Mouse (Mus musculus) intestine, embryonic 14.5 days (tissue): ENCODE results near the gene Snrnp48. TPM values are rescaled to one million over a fixed set of nuclear protein-coding genes. Genes with fewer than 3 reads are reported as not detected.

Experiments
- ATAC-seq: fragments of 200-750 bp; cut with Nextera tagmentation; replicated peaks from 2 replicates; pipeline ENCODE4 v1.8.0; 2017; ENCODE audit warnings: low read depth, moderate number of reproducible peaks, moderate TSS enrichment, moderate library complexity; ENCODE audit not compliant: low FRiP score, low TSS enrichment
- DNase-seq: peaks from one replicate; pipeline ENCODE4 v3.0.0-alpha.2; 2018; ENCODE audit warnings: low spot score
- H3K27ac ChIP-seq: fragments of 300-500 bp; sonication (generic); 2 replicates; pipeline ENCODE4 v1.5.1; 2014; ENCODE audit warnings: low read depth, mild to moderate bottlenecking, control low read depth
- H3K27me3 ChIP-seq: fragments of 300-500 bp; sonication (generic); replicated peaks from 2 replicates; pipeline ENCODE4 v1.6.1; 2014; ENCODE audit warnings: low read length, control low read depth; ENCODE audit not compliant: control insufficient read depth, insufficient read depth
- H3K36me3 ChIP-seq: fragments of 300-500 bp; sonication (generic); 2 replicates; pipeline ENCODE4 v1.6.1; 2014; ENCODE audit warnings: low read length, control low read depth; ENCODE audit not compliant: control insufficient read depth, insufficient read depth
- H3K4me1 ChIP-seq: fragments of 300-500 bp; sonication (generic); replicated peaks from 2 replicates; pipeline ENCODE4 v1.6.1; 2014; ENCODE audit warnings: low read length, control low read depth, mixed read lengths; ENCODE audit not compliant: control insufficient read depth, insufficient read depth
- H3K4me2 ChIP-seq: fragments of 300-500 bp; sonication (generic); 2 replicates; pipeline ENCODE4 v1.6.1; 2014; ENCODE audit warnings: low read length
- H3K4me3 ChIP-seq: fragments of 300-500 bp; sonication (generic); 2 replicates; pipeline ENCODE4 v1.5.1; 2014; ENCODE audit warnings: low read depth, low read length, control low read depth, mixed read lengths
- H3K9ac ChIP-seq: fragments of 300-500 bp; sonication (generic); 2 replicates; pipeline ENCODE4 v1.6.1; 2014; ENCODE audit warnings: mild to moderate bottlenecking, low read length
- H3K9me3 ChIP-seq: fragments of 300-500 bp; sonication (generic); 2 replicates; pipeline ENCODE4 v1.6.1; 2016; ENCODE audit warnings: low read length, control low read depth; ENCODE audit not compliant: control insufficient read depth
- WGBS: fragments of 180-500 bp; shearing (Covaris S2); extraction: QIAGEN DNeasy Blood & Tissue Kit; methylation state at CpG from one replicate; pipeline ENCODE4 v1.1.7; 2014; 5-methylcytosine and 5-hydroxymethylcytosine counted together
- polyA plus RNA-seq: library from polyadenylated mRNA; unstranded; fragments of >200 nt; fragmentation: Nextera tagmentation; extraction: Ambion mirVana; gene quantifications from 2 replicates; pipeline ENCODE4 v1.2.1, GENCODE M21; 2014

The Snrnp48 gene
- polyA plus RNA-seq, 1 experiment from 2014 or later = 42.1 TPM

DNA sequence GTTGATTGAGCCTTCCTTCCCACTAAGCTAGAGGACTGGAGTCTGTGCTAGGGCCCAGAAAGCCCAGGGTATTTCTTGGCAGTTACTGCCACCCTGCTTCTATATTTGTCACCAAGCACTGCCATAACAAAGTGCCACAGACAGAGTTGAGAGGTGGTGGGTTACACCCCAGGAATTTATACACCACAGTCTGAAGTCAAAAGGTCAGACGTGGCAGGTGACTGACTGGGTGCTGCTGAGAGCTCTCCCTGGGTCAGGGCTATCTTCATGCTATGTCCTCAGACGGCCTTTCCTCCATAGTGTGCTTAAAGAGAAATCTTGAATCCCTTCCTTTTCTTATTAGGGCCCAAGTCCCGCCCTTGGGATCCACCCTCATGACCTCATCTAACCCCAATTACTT is 67.9 kb downstream of the Snrnp48 start:
- WGBS = 71% methylated on average over 3 of the region's 3 CpGs
- no peak for ATAC-seq
- no peak for DNase-seq

More for the DNA sequence above, 67.9 kb downstream of the Snrnp48 start:
- no peaks in the 10 kb centered on the region for H3K36me3 ChIP-seq
- H3K4me1 ChIP-seq = no peaks in the 10 kb centered on the region
- no peak overlapping the region for H3K27ac ChIP-seq
- H3K27me3 ChIP-seq = no peaks in the 10 kb centered on the region
- no peaks in the 10 kb centered on the region for H3K9me3 ChIP-seq
- H3K4me3 ChIP-seq = no peak overlapping the region
- H3K4me2 ChIP-seq = no peak overlapping the region
- H3K9ac ChIP-seq = no peak overlapping the region

Other genes with a start within 250 kb of the Snrnp48 start
- 121 and 124 TPM in 2 replicates for gene Ssr1, start 210.7 kb upstream of the Snrnp48 start, polyA plus RNA-seq
- 47.7 and 53.7 TPM in 2 replicates for gene Riok1, start 167.9 kb upstream of the Snrnp48 start, polyA plus RNA-seq
- 1.1 and 1.3 TPM in 2 replicates for gene Cage1, start 167.9 kb upstream of the Snrnp48 start, polyA plus RNA-seq
- gene Dsp, start 53.6 kb upstream of the Snrnp48 start, polyA plus RNA-seq = 12.8 and 13.2 TPM in 2 replicates
- gene Bmp6, start 140.2 kb downstream of the Snrnp48 start, polyA plus RNA-seq = 1.7 and 1.9 TPM in 2 replicates